In genomic region chr7:125985565-125985964, GRCm38 (mm10) we compare ENCODE assay signal across 16 mouse cellular contexts.
DNase-seq lines count a peak whose midpoint lies in the region; ATAC-seq and TF ChIP-seq lines count a peak whose summit lies in the region.
"Had no signal": no experiment of that assay in that cellular context is flagged by ENCODE, and none has a peak within 500 bp of the region (broad histone marks: within the 10 kb centered on the region; RNA-seq: fewer than 3 reads in every experiment).

No protein-coding gene starts in this region.

- TF ChIP-seq EP300 in CH12.LX (IDR thresholded peaks at IDR 0.05; ENCODE audit: low read length): no peak

- dilution Hi-C loops in CH12.LX (cut with MboI; ENCODE audit: extremely low pct_ligation_motif_present, extremely low pct_unique_long_range_greater_than_20kb, low sequenced_read_pairs): no loop called here

- 54% methylated on average over 10 of the region's 10 CpGs for WGBS in kidney, postnatal 0 days
- WGBS in limb, embryonic 14.5 days: 62% methylated on average over 10 of the region's 10 CpGs

- TF ChIP-seq POLR2A in CH12.LX (IDR thresholded peaks at IDR 0.05; ENCODE audit: low read depth, low read length): no peak
- no peak for TF ChIP-seq POLR2A in limb, embryonic 14.5 days (IDR thresholded peaks at IDR 0.05; ENCODE audit: borderline replicate concordance, extremely low read depth, insufficient read depth, insufficient read length)

- H3K4me3 ChIP-seq in kidney, postnatal 0 days (replicated peaks; ENCODE audit: low read depth, low read length): no peak overlapping the region
- H3K4me3 ChIP-seq in CH12.LX (replicated peaks in 1 of 3; ENCODE audit: low read depth in 2 of 3, low read length in 2 of 3, poor library complexity in 1 of 3): no peak overlapping the region
- no peak overlapping the region for H3K4me3 ChIP-seq in limb, embryonic 14.5 days (replicated peaks; ENCODE audit: low read length)
- H3K4me3 ChIP-seq: heart, adult 2 months; kidney, embryonic 15.5 days; limb, embryonic 12.5 days; neural tube, embryonic 15.5 days had no signal

- no peaks in the 10 kb centered on the region for H3K36me3 ChIP-seq in kidney, postnatal 0 days (ENCODE audit: insufficient read depth, low read length)
- H3K36me3 ChIP-seq in CH12.LX (replicated peaks in 1 of 2; ENCODE audit: control insufficient read depth in 1 of 2, insufficient read depth in 1 of 2, low read length in 1 of 2): no peaks in the 10 kb centered on the region
- no peaks in the 10 kb centered on the region for H3K36me3 ChIP-seq in limb, embryonic 14.5 days (ENCODE audit: control insufficient read depth, insufficient read depth, low read length)
- H3K36me3 ChIP-seq: kidney, embryonic 15.5 days; limb, embryonic 12.5 days; neural tube, embryonic 15.5 days had no signal

- no peaks in the 10 kb centered on the region for H3K79me2 ChIP-seq in CH12.LX (replicated peaks; ENCODE audit: control insufficient read depth, extremely low read depth, insufficient read depth, poor library complexity, severe bottlenecking)

- no peaks in the 10 kb centered on the region for H3K9me3 ChIP-seq in kidney, postnatal 0 days (replicated peaks; ENCODE audit: low read length)
- H3K9me3 ChIP-seq in CH12.LX (replicated peaks; ENCODE audit: low read length): peaks cover 7% of the 10 kb centered on the region
- no peaks in the 10 kb centered on the region for H3K9me3 ChIP-seq in limb, embryonic 14.5 days (ENCODE audit: control insufficient read depth, low read length)
- H3K9me3 ChIP-seq: kidney, embryonic 15.5 days; limb, embryonic 12.5 days; neural tube, embryonic 15.5 days had no signal

- no peak for TF ChIP-seq CTCF in kidney, postnatal 0 days (IDR thresholded peaks at IDR 0.05; ENCODE audit: low read depth)
- TF ChIP-seq CTCF in CH12.LX (conservative IDR thresholded peaks at IDR 0.05 in 1 of 2, IDR thresholded peaks at IDR 0.05 in 1 of 2; ENCODE audit: low read depth in 2 of 2, low read length in 2 of 2): no peak

- no peak overlapping the region for H3K4me2 ChIP-seq in kidney, postnatal 0 days (ENCODE audit: low read length)
- H3K4me2 ChIP-seq in CH12.LX (ENCODE audit: insufficient read depth, low read depth, poor library complexity, severe bottlenecking): no peak overlapping the region
- no peak overlapping the region for H3K4me2 ChIP-seq in limb, embryonic 14.5 days (replicated peaks; ENCODE audit: low read depth, low read length, severe bottlenecking)
- H3K4me2 ChIP-seq: kidney, embryonic 15.5 days; limb, embryonic 12.5 days; neural tube, embryonic 15.5 days had no signal

- H3K9ac ChIP-seq in kidney, postnatal 0 days (ENCODE audit: low read depth, low read length): no peak overlapping the region
- no peak overlapping the region for H3K9ac ChIP-seq in CH12.LX (ENCODE audit: insufficient read depth, low read depth)
- H3K9ac ChIP-seq in limb, embryonic 14.5 days (ENCODE audit: low read depth, low read length, severe bottlenecking): no peak overlapping the region
- H3K9ac ChIP-seq: kidney, embryonic 15.5 days; limb, embryonic 12.5 days; neural tube, embryonic 15.5 days had no signal

- in situ Hi-C loops in CH12.LX (cut with MboI; ENCODE audit: low pct_ligation_motif_present, low pct_unique_long_range_greater_than_20kb, low sequenced_read_pairs): no loop called here

- no peak for ATAC-seq in kidney, postnatal 0 days (replicated peaks; ENCODE audit: low FRiP score, low read depth)
- ATAC-seq in limb, embryonic 14.5 days (ENCODE audit: low FRiP score, low read depth): no peak
- ATAC-seq: hindbrain, embryonic 16.5 days had no signal

- peak; percentile 50 for DNase-seq in kidney, postnatal 0 days (ENCODE audit: low spot score)
- DNase-seq in kidney, adult 8-10 months: no peak
- DNase-seq in CH12.LX (ENCODE audit: extremely low read depth): peak; percentile 12
- peak; percentile 2 for DNase-seq in adipocyte (ENCODE audit: low spot score)
- DNase-seq in limb, embryonic 14.5 days (ENCODE audit: low spot score): peak; percentile 38
- DNase-seq in left cerebral cortex, postnatal 36 days (ENCODE audit: low spot score in 2 of 2): no peak
- DNase-seq in layer of hippocampus, adult 9-11 months: no peak
- DNase-seq: cerebellum, adult 11-12 months; heart, adult 2 months; right cerebral cortex, adult 18-20 months; thymus, postnatal 36 days had no signal

- intact Hi-C loops in left cerebral cortex, postnatal 36 days (cut with DNase I): no loop called here

- TF ChIP-seq RAD21 in CH12.LX (IDR thresholded peaks at IDR 0.05; ENCODE audit: low read depth, low read length): no peak

- H3K4me1 ChIP-seq in kidney, postnatal 0 days (replicated peaks; ENCODE audit: insufficient read depth, low read length): no peaks in the 10 kb centered on the region
- H3K4me1 ChIP-seq in CH12.LX (ENCODE audit: control insufficient read depth in 1 of 2, insufficient read depth in 2 of 2): peaks cover 4 to 22% of the 10 kb centered on the region in 2 experiments
- no peaks in the 10 kb centered on the region for H3K4me1 ChIP-seq in limb, embryonic 14.5 days (ENCODE audit: control insufficient read depth, insufficient read depth, low read length)

- no peaks in the 10 kb centered on the region for H3K27me3 ChIP-seq in kidney, postnatal 0 days (ENCODE audit: insufficient read depth, low read length)
- peaks cover 90% of the 10 kb centered on the region for H3K27me3 ChIP-seq in CH12.LX (replicated peaks)
- H3K27me3 ChIP-seq in limb, embryonic 14.5 days (ENCODE audit: control insufficient read depth, insufficient read depth, low read length): no peaks in the 10 kb centered on the region
- H3K27me3 ChIP-seq: kidney, embryonic 15.5 days; limb, embryonic 12.5 days; neural tube, embryonic 15.5 days had no signal

- H3K27ac ChIP-seq in kidney, postnatal 0 days: no peak overlapping the region
- no peak overlapping the region for H3K27ac ChIP-seq in CH12.LX (ENCODE audit: insufficient read depth, low read depth)
- no peak overlapping the region for H3K27ac ChIP-seq in limb, embryonic 14.5 days (replicated peaks; ENCODE audit: low read depth, low read length)
- H3K27ac ChIP-seq: heart, adult 2 months; kidney, embryonic 15.5 days; limb, embryonic 12.5 days; neural tube, embryonic 15.5 days; stomach, postnatal 0 days had no signal

TF ChIP-seq in CH12.LX, 34 proteins besides CTCF, POLR2A, EP300 and RAD21:
- no peak for TF ChIP-seq MAZ (IDR thresholded peaks at IDR 0.05; ENCODE audit: low read depth, low read length)
- TF ChIP-seq BHLHE40 (IDR thresholded peaks at IDR 0.05; ENCODE audit: low read depth, low read length): no peak
- no peak for TF ChIP-seq JUN (IDR thresholded peaks at IDR 0.05; ENCODE audit: insufficient read depth, low read depth, low read length)
- no peak for TF ChIP-seq TBP (conservative IDR thresholded peaks at IDR 0.05; ENCODE audit: low read depth, low read length)
- TF ChIP-seq HCFC1 (IDR thresholded peaks at IDR 0.05; ENCODE audit: low read depth, low read length): no peak
- TF ChIP-seq MXI1 (IDR thresholded peaks at IDR 0.05; ENCODE audit: low read depth, low read length): no peak
- no peak for TF ChIP-seq ZKSCAN1 (IDR thresholded peaks at IDR 0.05; ENCODE audit: borderline replicate concordance, low read depth, low read length)
- TF ChIP-seq MYC (IDR thresholded peaks at IDR 0.05; ENCODE audit: low read depth, low read length): no peak
- TF ChIP-seq ZNF384 (IDR thresholded peaks at IDR 0.05; ENCODE audit: low read depth, low read length): no peak
- no peak for TF ChIP-seq NELFE (IDR thresholded peaks at IDR 0.05; ENCODE audit: low read depth, low read length)
- TF ChIP-seq USF2 (conservative IDR thresholded peaks at IDR 0.05; ENCODE audit: low read depth, low read length): no peak
- TF ChIP-seq PAX5 (IDR thresholded peaks at IDR 0.05; ENCODE audit: low read length): no peak
- no peak for TF ChIP-seq E2F4 (IDR thresholded peaks at IDR 0.05; ENCODE audit: insufficient replicate concordance, low read depth, low read length)
- no peak for TF ChIP-seq ETS1 (conservative IDR thresholded peaks at IDR 0.05; ENCODE audit: low read depth, low read length)
- TF ChIP-seq CHD2 (IDR thresholded peaks at IDR 0.05; ENCODE audit: low read length): no peak
- TF ChIP-seq UBTF (IDR thresholded peaks at IDR 0.05; ENCODE audit: low read depth, low read length): no peak

Comparison
In these comparisons a context has a peak if more than half of its experiments do, and no peak if none do; other contexts are left out.
1. DNase-seq: peak in kidney, postnatal 0 days (single experiment), CH12.LX (single experiment), adipocyte (single experiment) and limb, embryonic 14.5 days (single experiment); none in kidney, adult 8-10 months (0 of 2), left cerebral cortex, postnatal 36 days (0 of 2) and layer of hippocampus, adult 9-11 months (single experiment).